Mouse (Mus musculus) hindbrain, embryonic 10.5 days (tissue): ENCODE data around the gene Dyrk1b. TPM values are rescaled to one million over a fixed set of nuclear protein-coding genes. Genes with fewer than 3 reads are reported as not detected.

Experiments
- DNase-seq: peaks from one replicate; pipeline ENCODE4 v3.0.0-alpha.2; 2017; ENCODE audit warnings: low spot score
- H3K27ac ChIP-seq: fragments of 300-500 bp; sonication (generic); 2 replicates; pipeline ENCODE4 v1.5.1; 2016; ENCODE audit warnings: mild to moderate bottlenecking, moderate library complexity
- H3K27me3 ChIP-seq: fragments of 300-500 bp; sonication (generic); 2 replicates; pipeline ENCODE4 v1.6.1; 2016; ENCODE audit warnings: mild to moderate bottlenecking; ENCODE audit not compliant: poor library complexity, insufficient read depth, severe bottlenecking
- H3K36me3 ChIP-seq: fragments of 300-500 bp; sonication (generic); 2 replicates; pipeline ENCODE4 v1.6.1; 2016; ENCODE audit warnings: mild to moderate bottlenecking, moderate library complexity
- H3K4me1 ChIP-seq: fragments of 300-500 bp; sonication (generic); replicated peaks from 2 replicates; pipeline ENCODE4 v1.6.1; 2016; ENCODE audit warnings: mild to moderate bottlenecking
- H3K4me3 ChIP-seq: fragments of 300-500 bp; sonication (generic); 2 replicates; pipeline ENCODE4 v1.5.1; 2016; ENCODE audit warnings: mild to moderate bottlenecking, moderate library complexity
- H3K9me3 ChIP-seq: fragments of 300-500 bp; sonication (generic); 2 replicates; pipeline ENCODE4 v1.6.1; 2016; ENCODE audit warnings: mild to moderate bottlenecking, moderate library complexity
- WGBS: fragments of 180-500 bp; shearing (Covaris S2); methylation state at CpG from one replicate; pipeline ENCODE4 v1.1.7; 2016; 5-methylcytosine and 5-hydroxymethylcytosine counted together
- polyA plus RNA-seq: library from polyadenylated mRNA; unstranded; fragments of >200 nt; fragmentation: Nextera tagmentation; extraction: Ambion mirVana; gene quantifications from 2 replicates; pipeline ENCODE4 v1.2.1, GENCODE M21; 2016

The Dyrk1b gene
- polyA plus RNA-seq, 1 experiment from 2014 or later = 23.4 TPM

GRCm38 (mm10) chr7:28175358-28175757, 3.9 kb upstream of the Dyrk1b start:
- Histone ChIP-seq H3K9me3 (0 out of 2 replicates have a peak, but pooled peaks cover 4% of the 10 kb centered on the region), H3K36me3 (peaks cover 48% of the 10 kb centered on the region), H3K27me3 (no peaks in the 10 kb centered on the region), H3K4me3 (no peak overlapping the region), H3K27ac (no peak overlapping the region), H3K4me1 (peaks cover 26% of the 10 kb centered on the region)
- DNase-seq = no peak
- WGBS = 88% methylated on average over 4 of the region's 4 CpGs

GRCm38 (mm10) chr7:28179741-28180377, 590 bp downstream of the Dyrk1b start:
- peak; percentile 96 for DNase-seq
- under 1% methylated on average over 53 of the region's 56 CpGs for WGBS
- Histone ChIP-seq H3K9me3 (0 out of 2 replicates have a peak, but pooled peaks cover 4% of the 10 kb centered on the region), H3K4me1 (peaks cover 22% of the 10 kb centered on the region), H3K4me3 (peak overlapping the region; percentile 93), H3K27me3 (no peaks in the 10 kb centered on the region), H3K36me3 (peaks cover 79% of the 10 kb centered on the region), H3K27ac (peak overlapping the region; percentile 99)

GRCm38 (mm10) chr7:28180890-28181289, 1.6 kb downstream of the Dyrk1b start:
- 86% methylated on average over 5 of the region's 5 CpGs for WGBS
- Histone ChIP-seq H3K27me3 (no peaks in the 10 kb centered on the region), H3K4me1 (peaks cover 22% of the 10 kb centered on the region), H3K36me3 (peaks cover 79% of the 10 kb centered on the region), H3K4me3 (peak overlapping the region; percentile 93), H3K27ac (peak overlapping the region; percentile 99), H3K9me3 (0 out of 2 replicates have a peak, but pooled peaks cover 4% of the 10 kb centered on the region)
- no peak for DNase-seq

- H3K4me3 ChIP-seq = peak overlapping the region; percentile 93
- H3K27me3 ChIP-seq = no peaks in the 10 kb centered on the region
- H3K27ac ChIP-seq = peak overlapping the region; percentile 99
- peaks cover 79% of the 10 kb centered on the region for H3K36me3 ChIP-seq
- H3K4me1 ChIP-seq = peaks cover 22% of the 10 kb centered on the region
- no peak for DNase-seq
- WGBS = 95% methylated on average over 12 of the region's 12 CpGs
- H3K9me3 ChIP-seq = 0 out of 2 replicates have a peak, but pooled peaks cover 4% of the 10 kb centered on the region
Measured at GRCm38 (mm10) chr7:28181376-28181775, 2.1 kb downstream of the Dyrk1b start.

GRCm38 (mm10) chr7:28182320-28182719, 3.1 kb downstream of the Dyrk1b start:
- Histone ChIP-seq H3K9me3 (0 out of 2 replicates have a peak, but pooled peaks cover 4% of the 10 kb centered on the region), H3K27me3 (no peaks in the 10 kb centered on the region), H3K4me3 (no peak overlapping the region; the same call in 1 of the 2 replicates), H3K36me3 (peaks cover 79% of the 10 kb centered on the region), H3K4me1 (peaks cover 22% of the 10 kb centered on the region), H3K27ac (no peak overlapping the region)
- DNase-seq = no peak
- 95% methylated on average over 22 of the region's 22 CpGs for WGBS

GRCm38 (mm10) chr7:28185884-28186283, 6.6 kb downstream of the Dyrk1b start:
- Histone ChIP-seq H3K9me3 (no peaks in the 10 kb centered on the region), H3K4me1 (peaks cover 9% of the 10 kb centered on the region), H3K27me3 (no peaks in the 10 kb centered on the region), H3K4me3 (no peak overlapping the region; the same call in 1 of the 2 replicates), H3K36me3 (peaks cover 99% of the 10 kb centered on the region), H3K27ac (no peak overlapping the region)
- no peak for DNase-seq
- 95% methylated on average over 14 of the region's 14 CpGs for WGBS

GRCm38 (mm10) chr7:28186631-28187030, 7.4 kb downstream of the Dyrk1b start:
- H3K9me3 ChIP-seq = no peaks in the 10 kb centered on the region
- no peaks in the 10 kb centered on the region for H3K27me3 ChIP-seq
- peaks cover 100% of the 10 kb centered on the region for H3K36me3 ChIP-seq
- H3K4me1 ChIP-seq = 0 out of 2 replicates have a peak, but pooled peaks cover 1% of the 10 kb centered on the region
- WGBS = 87% methylated on average over 8 of the region's 8 CpGs
- no peak overlapping the region for H3K27ac ChIP-seq
- no peak overlapping the region for H3K4me3 ChIP-seq
- no peak for DNase-seq

GRCm38 (mm10) chr7:28191489-28191888, 12.2 kb downstream of the Dyrk1b start:
- Histone ChIP-seq H3K4me1 (no peaks in the 10 kb centered on the region), H3K27ac (no peak overlapping the region), H3K4me3 (no peak overlapping the region), H3K36me3 (peaks cover 92% of the 10 kb centered on the region), H3K9me3 (no peaks in the 10 kb centered on the region), H3K27me3 (no peaks in the 10 kb centered on the region)
- 96% methylated on average over 3 of the region's 3 CpGs for WGBS
- no peak for DNase-seq

GRCm38 (mm10) chr7:28191903-28192302, 12.6 kb downstream of the Dyrk1b start:
- WGBS = 98% methylated on average over 1 of the region's 1 CpGs
- H3K27ac ChIP-seq = no peak overlapping the region
- H3K36me3 ChIP-seq = peaks cover 92% of the 10 kb centered on the region
- no peaks in the 10 kb centered on the region for H3K27me3 ChIP-seq
- H3K9me3 ChIP-seq = no peaks in the 10 kb centered on the region
- DNase-seq = no peak
- H3K4me1 ChIP-seq = no peaks in the 10 kb centered on the region
- H3K4me3 ChIP-seq = no peak overlapping the region

GRCm38 (mm10) chr7:28195414-28196098, 16.3 kb downstream of the Dyrk1b start:
- Histone ChIP-seq H3K27me3 (no peaks in the 10 kb centered on the region), H3K36me3 (peaks cover 66% of the 10 kb centered on the region), H3K4me1 (no peaks in the 10 kb centered on the region), H3K27ac (no peak overlapping the region), H3K4me3 (no peak overlapping the region), H3K9me3 (no peaks in the 10 kb centered on the region)
- no peak for DNase-seq
- WGBS = 89% methylated on average over 5 of the region's 5 CpGs

GRCm38 (mm10) chr7:28196528-28196927, 17.3 kb downstream of the Dyrk1b start:
- Histone ChIP-seq H3K27me3 (no peaks in the 10 kb centered on the region), H3K9me3 (no peaks in the 10 kb centered on the region), H3K4me1 (no peaks in the 10 kb centered on the region), H3K4me3 (no peak overlapping the region), H3K27ac (no peak overlapping the region), H3K36me3 (peaks cover 56% of the 10 kb centered on the region)
- no peak for DNase-seq
- 68% methylated on average over 14 of the region's 14 CpGs for WGBS

- Histone ChIP-seq H3K9me3 (0 out of 2 replicates have a peak, but pooled peaks cover 6% of the 10 kb centered on the region), H3K27ac (no peak overlapping the region), H3K36me3 (peaks cover 31% of the 10 kb centered on the region), H3K4me1 (no peaks in the 10 kb centered on the region), H3K4me3 (no peak overlapping the region), H3K27me3 (no peaks in the 10 kb centered on the region)
- no peak for DNase-seq
- whole genome bisulfite sequencing = 78% methylated on average over 4 of the region's 4 CpGs
Measured at GRCm38 (mm10) chr7:28199054-28199453, 19.8 kb downstream of the Dyrk1b start.
